Mouse (Mus musculus) urinary bladder, adult 18-20 months (tissue): ENCODE results near the gene Pde9a.

Experiments used
- DNase-seq, 2 experiments: peaks; one replicate each; pipeline ENCODE4 v3.0.0; 2022; ENCODE audit warnings: low spot score in 2 of 2, mixed read lengths in 2 of 2

Gene Pde9a

GRCm38 (mm10) chr17:31386766-31387275 lies 811 bp downstream of the Pde9a start:
- DNase-seq = no peak

GRCm38 (mm10) chr17:31389432-31390050 lies 3.5 kb downstream of the Pde9a start:
- DNase-seq = no peak

- DNase-seq = no peak
Measured at GRCm38 (mm10) chr17:31391462-31391861, 5.5 kb downstream of the Pde9a start.

- no peak for DNase-seq
Measured at GRCm38 (mm10) chr17:31392041-31392440, 6.0 kb downstream of the Pde9a start.

- DNase-seq = no peak
Measured at GRCm38 (mm10) chr17:31393811-31394210, 7.8 kb downstream of the Pde9a start.

GRCm38 (mm10) chr17:31400294-31400693 lies 14.3 kb downstream of the Pde9a start:
- no peak for DNase-seq

- DNase-seq = no peak
Measured at GRCm38 (mm10) chr17:31401160-31401559, 15.2 kb downstream of the Pde9a start.

GRCm38 (mm10) chr17:31402713-31403112 lies 16.7 kb downstream of the Pde9a start:
- no peak for DNase-seq

GRCm38 (mm10) chr17:31405694-31406227 lies 19.8 kb downstream of the Pde9a start:
- no peak for DNase-seq

GRCm38 (mm10) chr17:31409741-31410350 lies 23.8 kb downstream of the Pde9a start:
- no peak for DNase-seq

- DNase-seq = no peak
Measured at GRCm38 (mm10) chr17:31415258-31415657, 29.2 kb downstream of the Pde9a start.

- DNase-seq = no peak
Measured at GRCm38 (mm10) chr17:31418804-31419597, 33.0 kb downstream of the Pde9a start.

- no peak for DNase-seq
Measured at GRCm38 (mm10) chr17:31419598-31419950, 33.6 kb downstream of the Pde9a start.

GRCm38 (mm10) chr17:31419995-31420394 lies 34.0 kb downstream of the Pde9a start:
- no peak for DNase-seq

GRCm38 (mm10) chr17:31420658-31421057 lies 34.6 kb downstream of the Pde9a start:
- DNase-seq = no peak

GRCm38 (mm10) chr17:31422381-31422780 lies 36.4 kb downstream of the Pde9a start:
- no peak for DNase-seq

- DNase-seq = no peak
Measured at GRCm38 (mm10) chr17:31423020-31423419, 37.0 kb downstream of the Pde9a start.

- DNase-seq = no peak
Measured at GRCm38 (mm10) chr17:31424358-31424757, 38.3 kb downstream of the Pde9a start.

- DNase-seq = no peak
Measured at GRCm38 (mm10) chr17:31424798-31425197, 38.8 kb downstream of the Pde9a start.

- DNase-seq = no peak
Measured at GRCm38 (mm10) chr17:31425827-31426698, 40.1 kb downstream of the Pde9a start.

- DNase-seq = no peak
Measured at GRCm38 (mm10) chr17:31429402-31429801, 43.4 kb downstream of the Pde9a start.
